Mouse (Mus musculus): ENCODE results near the gene 2300009A05Rik. TPM values are rescaled to one million over a fixed set of nuclear protein-coding genes. Genes with fewer than 3 reads are reported as not detected.

Gene 2300009A05Rik
- total RNA-seq (2021): 10 to 100 TPM; 27.6 to 30.7 TPM

GRCm38 (mm10) chr9:63398611-63399462, at the start of gene 2300009A05Rik:
TSS of gene 2300009A05Rik (minus strand) at chr9:63399246.
- peak; percentile 94 to 95 for DNase-seq

- DNase-seq: no peak
These were observed 44.6 kb upstream of the 2300009A05Rik start for GRCm38 (mm10) chr9:63443695-63444094.

DNA sequence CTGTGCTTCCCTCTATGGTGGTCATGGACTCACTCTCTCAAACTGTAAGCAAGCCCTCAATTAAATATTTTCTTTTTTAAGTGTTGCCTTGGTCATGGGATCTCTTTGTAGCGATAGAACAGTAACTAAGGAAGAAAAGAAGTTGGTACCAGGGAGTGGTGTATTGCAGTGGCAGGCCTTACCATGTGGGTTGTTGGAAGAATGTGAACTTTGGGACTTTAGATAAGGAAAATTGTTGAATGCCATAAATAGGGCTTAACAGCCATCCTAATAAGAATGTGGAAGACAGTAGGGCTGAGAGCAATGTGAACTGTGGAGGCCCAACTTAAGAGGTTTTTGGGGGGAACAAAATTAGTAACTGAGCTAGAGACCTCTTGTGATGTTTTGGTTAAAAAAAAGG, 31.6 kb upstream of the 2300009A05Rik start:
- no peak for DNase-seq

GRCm38 (mm10) chr9:63421096-63421736, 22.2 kb upstream of the 2300009A05Rik start:
- no peak for DNase-seq

- no peak for DNase-seq
These were observed 21.4 kb upstream of the 2300009A05Rik start for GRCm38 (mm10) chr9:63420396-63420795.

- DNase-seq: no peak
These were observed 1.1 kb upstream of the 2300009A05Rik start for GRCm38 (mm10) chr9:63400176-63400575.

- no peak for DNase-seq
These were observed 393 bp upstream of the 2300009A05Rik start for GRCm38 (mm10) chr9:63399463-63399815.

DNA sequence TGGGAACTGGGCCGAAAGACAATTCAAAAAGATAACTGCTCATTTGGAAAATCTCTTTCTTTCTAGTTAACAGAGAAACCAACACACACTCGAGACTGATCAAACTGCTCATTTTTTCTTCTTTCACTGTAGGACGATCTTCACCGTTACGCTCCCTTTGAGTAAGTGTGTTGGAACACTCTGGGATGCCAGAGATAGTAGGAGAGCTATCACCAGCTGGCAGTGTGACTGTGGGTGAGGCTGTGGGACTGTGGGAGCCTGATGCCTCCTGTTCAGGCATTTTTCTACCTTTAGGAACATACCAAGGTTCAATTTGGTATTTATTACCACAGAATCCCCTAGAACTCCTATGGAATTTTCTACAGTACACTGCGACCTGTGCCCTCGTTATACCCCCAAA, 3.4 kb downstream of the 2300009A05Rik start:
- DNase-seq: no peak

DNA sequence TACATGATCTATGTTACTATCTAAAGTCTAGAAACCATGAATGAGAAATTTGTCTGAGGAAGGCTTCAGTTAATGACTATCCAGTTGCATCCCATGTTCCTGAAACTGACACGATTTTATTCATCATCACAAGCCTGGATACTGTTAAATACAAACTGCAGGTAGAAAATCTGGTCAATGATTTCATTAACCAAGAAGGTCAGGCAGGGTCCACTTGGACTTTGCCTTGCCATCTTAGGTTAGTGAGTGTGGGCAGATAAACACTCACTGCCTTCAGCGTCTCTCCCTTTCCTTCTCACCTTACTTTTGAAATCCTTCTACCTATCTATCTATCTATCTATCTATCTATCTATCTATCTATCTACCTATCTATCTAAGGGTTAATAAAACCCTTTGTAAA, 7.7 kb downstream of the 2300009A05Rik start:
- DNase-seq: no peak

GRCm38 (mm10) chr9:63382761-63383160, 16.3 kb downstream of the 2300009A05Rik start:
- DNase-seq: no peak

- no peak for DNase-seq
These were observed 18.7 kb downstream of the 2300009A05Rik start for GRCm38 (mm10) chr9:63380326-63380725.

DNA sequence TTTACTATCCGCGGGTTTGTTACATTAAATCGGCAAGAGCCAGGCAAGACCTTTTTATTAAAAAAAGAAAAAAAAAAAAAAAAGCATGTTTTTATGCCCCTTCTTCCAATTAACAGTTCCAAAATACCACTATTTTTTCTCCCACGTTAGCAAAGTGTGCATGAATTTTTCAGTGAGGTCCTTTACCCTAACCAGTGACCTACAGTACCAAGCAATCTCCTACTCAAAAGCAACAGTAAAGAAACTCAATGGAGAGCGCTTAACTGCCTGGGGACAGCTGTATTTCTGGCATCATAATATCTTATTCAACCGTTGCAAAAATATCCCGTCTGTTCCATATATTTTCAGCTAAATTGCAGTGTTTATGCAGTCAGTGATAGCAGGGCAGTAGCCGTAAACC, 20.9 kb downstream of the 2300009A05Rik start:
- no peak for DNase-seq

GRCm38 (mm10) chr9:63377270-63378142, 21.5 kb downstream of the 2300009A05Rik start, which contains the start of gene Map2k5:
TSS of gene Map2k5 (minus strand) at chr9:63377902.
- DNase-seq: peak; percentile 88 to 91

DNA sequence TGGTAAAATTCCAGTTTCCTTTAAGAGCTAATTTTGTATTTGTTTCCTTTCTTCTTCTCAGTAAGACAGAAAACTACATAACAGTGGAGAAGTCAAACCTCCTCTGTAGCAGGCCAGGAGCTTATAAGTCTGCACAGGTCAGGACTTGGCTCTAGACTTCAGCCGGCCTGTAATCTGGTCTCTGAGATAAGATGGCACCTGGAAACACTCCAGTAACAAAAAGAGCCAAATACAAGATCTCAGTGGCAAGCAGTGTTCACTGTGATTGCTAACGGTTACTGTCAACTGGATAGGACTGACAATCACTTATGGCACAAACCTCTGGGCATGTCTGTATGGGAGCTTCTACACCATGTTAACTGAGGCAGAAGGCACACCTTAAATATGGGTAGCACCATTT, 25.7 kb downstream of the 2300009A05Rik start:
- no peak for DNase-seq

- DNase-seq: no peak
These were observed 26.5 kb downstream of the 2300009A05Rik start for GRCm38 (mm10) chr9:63372541-63372940.

- DNase-seq: no peak
These were observed 38.6 kb downstream of the 2300009A05Rik start for GRCm38 (mm10) chr9:63360410-63360809.

- no peak for DNase-seq
These were observed 40.0 kb downstream of the 2300009A05Rik start for GRCm38 (mm10) chr9:63359016-63359415.

GRCm38 (mm10) chr9:63356721-63357120, 42.3 kb downstream of the 2300009A05Rik start:
- no peak for DNase-seq

DNA sequence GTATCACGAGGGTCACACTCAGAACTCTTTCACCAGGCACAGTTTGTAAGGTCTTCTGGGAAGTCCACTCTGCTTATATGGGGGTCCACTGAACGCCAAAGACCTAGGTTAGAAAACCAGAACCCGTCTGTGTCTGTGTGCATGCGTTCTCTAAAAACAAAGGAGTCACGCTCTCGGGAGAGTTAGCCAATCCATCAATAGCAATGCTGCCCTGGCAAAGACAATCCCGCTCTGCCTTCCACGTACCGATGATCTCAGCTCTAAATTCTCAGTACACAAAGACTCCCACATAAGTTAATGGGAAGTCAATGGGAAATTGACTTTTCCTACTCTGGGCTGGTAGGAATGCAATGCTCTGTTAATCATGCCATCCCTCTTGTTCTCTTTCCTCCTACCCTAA, 42.8 kb downstream of the 2300009A05Rik start:
- no peak for DNase-seq

GRCm38 (mm10) chr9:63354168-63354567, 44.9 kb downstream of the 2300009A05Rik start:
- no peak for DNase-seq

- no peak for DNase-seq
These were observed 49.0 kb downstream of the 2300009A05Rik start for GRCm38 (mm10) chr9:63350030-63350429.

DNA sequence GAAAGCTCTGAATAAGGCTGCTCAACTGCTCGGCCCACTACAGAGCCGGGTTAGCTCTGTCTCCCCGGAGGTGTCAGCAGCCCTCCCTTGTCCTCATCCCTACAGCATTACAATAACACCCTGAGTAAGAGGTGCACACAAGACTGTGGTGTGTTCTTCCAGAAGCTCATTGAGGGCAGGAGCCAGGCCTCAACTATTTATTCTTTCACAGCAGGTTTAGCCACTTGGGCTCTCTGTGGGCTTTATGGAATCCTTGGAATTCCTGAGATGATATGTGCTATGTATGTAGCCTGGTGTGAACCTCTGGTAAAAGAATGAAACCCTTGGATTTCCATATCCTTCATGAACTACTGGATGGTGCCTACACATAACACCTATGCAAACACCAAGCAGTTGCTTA, 49.8 kb downstream of the 2300009A05Rik start:
- no peak for DNase-seq

DNA sequence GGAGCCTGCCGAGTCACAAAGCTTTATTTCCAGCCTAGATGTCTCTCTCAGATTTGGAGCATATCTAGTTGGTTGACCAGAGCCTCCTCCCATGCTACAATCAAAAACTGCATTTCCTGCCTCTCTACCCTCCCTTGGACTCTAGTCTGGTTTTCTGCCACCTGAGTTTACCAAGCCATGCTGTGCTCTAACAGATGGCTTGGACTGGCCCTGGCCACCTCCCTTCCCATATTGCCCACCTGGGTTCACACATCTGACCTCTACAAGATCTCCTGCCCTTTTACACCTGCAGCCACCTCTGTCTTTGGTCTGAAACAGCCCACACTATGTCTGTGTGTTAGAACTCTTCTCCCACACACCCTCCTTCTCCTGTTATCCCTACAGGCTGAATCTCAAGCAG, 50.9 kb downstream of the 2300009A05Rik start:
- DNase-seq: no peak

Measured in layer of hippocampus, postnatal 36 days (tissue).